Mouse (Mus musculus) lung, postnatal 4 days (tissue): ENCODE results near the gene Dhrs11.
A peak's percentile ranks its signal among the peaks of the same experiment; 100 is the strongest.
"Not testable (repeated sequence)": the region's sequence is repeated elsewhere in the genome, so short reads cannot be mapped to it uniquely, and the experiment has no call there.

Source experiments
- DNase-seq, 2 experiments: peaks; one replicate each; pipeline ENCODE4 v3.0.0; 2021

Dhrs11 gene

GRCm38 (mm10) chr11:84828516-84829399 is at the start of gene Dhrs11:
Gene Dhrs11 (minus strand): TSS chr11:84828994.
- DNase-seq: peak; percentile 96 to 97

DNA sequence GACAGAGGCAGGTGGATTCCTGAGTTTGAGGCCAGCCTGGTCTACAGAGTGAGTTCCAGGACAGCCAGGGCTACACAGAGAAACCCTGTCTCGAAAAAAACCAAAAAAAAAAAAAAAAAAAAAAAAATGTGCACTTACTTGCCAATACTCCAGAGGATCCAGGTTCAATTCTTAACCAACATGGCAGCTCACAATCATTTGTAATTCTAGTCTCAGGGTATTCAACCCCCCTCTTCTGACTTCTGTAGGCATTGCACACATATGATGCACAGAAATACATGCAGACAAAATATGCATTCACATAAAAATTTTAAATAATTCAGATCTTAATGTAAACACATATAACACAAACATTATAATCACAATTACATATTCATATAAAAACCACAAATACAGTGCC is 47.2 kb upstream of the Dhrs11 start:
- DNase-seq: not testable (repeated sequence)

- no peak for DNase-seq
Observed at GRCm38 (mm10) chr11:84873042-84873833, 44.4 kb upstream of the Dhrs11 start.

DNA sequence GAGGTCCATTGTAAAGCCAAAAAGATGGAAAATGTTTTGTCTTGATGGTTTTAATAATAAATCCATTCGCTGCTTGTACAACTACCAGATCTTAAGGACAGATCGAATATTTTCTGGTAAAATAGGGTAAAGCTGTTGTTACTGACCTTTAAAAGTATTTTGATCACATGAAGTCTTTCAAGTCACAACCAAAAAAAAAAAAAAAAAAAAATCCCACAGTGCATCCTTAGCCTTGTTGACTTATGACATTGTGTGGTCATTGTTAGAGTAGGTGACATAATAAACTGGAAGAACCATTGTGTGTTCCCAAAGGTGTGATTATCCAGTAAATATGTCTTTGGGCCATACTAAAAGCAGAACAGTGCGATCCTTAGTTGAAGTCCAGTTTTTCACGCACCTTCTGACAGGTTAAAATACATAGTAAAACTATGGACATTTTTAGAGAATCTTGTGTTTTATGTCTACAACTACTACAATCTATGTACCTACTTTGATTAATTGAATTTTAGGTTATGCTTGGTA is 42.8 kb upstream of the Dhrs11 start:
- DNase-seq: no peak

DNA sequence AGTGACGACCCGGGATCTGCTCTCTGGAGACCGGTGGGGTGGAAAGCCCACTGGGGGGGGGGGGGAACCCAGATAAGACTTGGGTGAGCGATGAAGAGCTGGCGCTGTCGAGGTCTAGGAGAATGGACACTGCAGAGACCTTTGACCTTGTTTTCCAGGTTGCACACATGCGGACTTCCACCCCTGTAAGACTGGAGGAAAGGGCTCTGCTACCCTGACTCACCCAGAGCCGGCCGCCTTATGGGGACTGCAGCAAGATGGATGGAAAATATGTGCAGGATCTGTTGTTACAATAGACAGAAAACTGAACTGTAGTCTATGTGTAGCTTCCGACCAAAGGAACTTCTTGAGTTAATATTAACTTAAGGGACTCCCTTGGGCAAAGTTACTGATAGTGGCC is 42.3 kb upstream of the Dhrs11 start:
- DNase-seq: no peak

DNA sequence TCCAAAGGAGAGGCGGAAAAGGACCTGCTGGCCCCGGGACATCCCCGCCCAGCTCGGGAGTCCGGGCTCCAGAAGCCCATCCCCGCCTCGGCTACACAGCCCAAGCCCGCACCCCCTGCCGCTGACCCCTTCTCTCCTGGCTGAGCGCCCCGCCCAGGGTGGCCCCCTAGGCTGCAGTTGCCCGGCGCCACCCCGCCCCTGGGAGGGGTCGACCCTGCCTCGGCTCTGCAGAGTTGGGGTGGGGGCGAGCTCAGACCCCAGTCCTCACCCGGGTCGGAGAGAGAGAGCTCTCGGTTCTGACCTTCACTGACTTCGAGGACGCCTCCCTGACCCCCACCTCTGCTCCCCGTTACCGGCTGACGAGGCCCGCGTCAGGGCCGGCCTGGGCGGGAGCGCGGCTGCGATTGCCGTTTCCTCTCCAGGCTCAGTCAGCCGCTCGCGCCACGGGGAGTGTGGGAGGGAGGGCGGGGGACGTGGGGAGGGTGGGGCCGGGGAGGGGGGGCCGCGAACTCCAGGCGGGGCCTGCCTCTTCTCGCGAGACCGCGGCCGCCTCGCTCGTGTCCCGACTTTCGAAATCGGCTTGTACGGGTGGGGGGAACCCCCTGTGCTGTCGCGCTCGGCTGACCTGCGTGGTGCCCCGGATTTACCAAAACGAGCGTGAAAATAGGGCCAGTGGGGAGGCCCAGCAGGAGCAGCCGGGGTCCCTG is 41.7 kb upstream of the Dhrs11 start, which contains the start of gene Ggnbp2:
TSS of gene Ggnbp2 (minus strand) at position 481 of the 707 bp plus-strand sequence.
- peak; percentile 94 to 96 for DNase-seq

DNA sequence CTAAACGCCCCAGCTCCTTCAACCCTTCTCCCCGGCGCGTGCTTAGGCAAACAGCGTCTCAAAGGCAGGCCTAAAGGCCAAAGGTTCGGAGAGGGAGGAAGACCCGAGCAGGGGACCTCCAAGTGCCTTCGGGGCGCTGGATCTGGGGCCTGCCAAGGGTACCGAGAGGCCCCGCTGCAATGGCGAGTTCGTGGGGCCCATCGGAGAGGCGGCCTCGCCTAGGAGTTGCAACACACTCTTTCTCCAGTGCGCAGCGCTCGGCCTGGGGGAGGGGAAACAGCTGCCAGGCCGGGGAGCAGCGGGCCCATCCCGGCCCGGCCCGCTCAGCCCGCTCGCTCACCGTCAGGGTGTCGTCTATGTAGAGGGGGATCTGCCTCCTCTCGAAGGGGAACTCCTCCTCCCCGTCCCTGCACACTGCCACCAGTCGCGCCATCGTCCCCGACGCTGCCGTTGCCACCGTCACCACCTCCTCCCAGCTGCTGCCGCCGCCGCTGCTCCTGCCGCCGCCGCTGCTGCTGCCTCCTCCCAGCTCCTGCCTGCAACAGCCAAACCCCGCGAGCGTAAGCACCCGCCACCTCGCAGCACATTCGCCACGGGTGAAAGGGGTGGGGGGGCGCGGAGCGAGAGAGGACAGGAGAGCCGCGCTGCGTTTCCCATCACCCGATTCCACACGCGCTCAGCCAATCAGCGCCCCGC is 40.9 kb upstream of the Dhrs11 start:
- peak; percentile 97 to 98 for DNase-seq

- no peak for DNase-seq
Observed at GRCm38 (mm10) chr11:84868786-84869259, 40.0 kb upstream of the Dhrs11 start.

DNA sequence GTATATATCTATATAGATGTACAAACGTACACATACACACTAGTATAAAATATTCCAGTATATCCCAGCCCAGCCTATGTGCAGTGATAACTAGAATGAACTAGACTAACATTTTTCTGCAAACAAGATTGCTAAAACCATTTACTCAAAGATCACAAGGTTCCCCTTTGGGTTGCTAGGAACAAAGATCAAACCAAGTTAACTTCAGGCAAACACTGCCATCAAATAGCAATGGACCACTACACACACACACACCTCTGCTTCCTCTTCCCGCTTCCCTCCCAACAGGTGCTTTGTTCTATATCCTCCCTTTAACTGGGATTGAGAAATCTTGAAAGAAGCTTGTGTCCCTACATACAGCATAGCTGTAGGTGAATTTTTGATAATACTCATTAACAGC is 38.8 kb upstream of the Dhrs11 start:
- no peak for DNase-seq

DNA sequence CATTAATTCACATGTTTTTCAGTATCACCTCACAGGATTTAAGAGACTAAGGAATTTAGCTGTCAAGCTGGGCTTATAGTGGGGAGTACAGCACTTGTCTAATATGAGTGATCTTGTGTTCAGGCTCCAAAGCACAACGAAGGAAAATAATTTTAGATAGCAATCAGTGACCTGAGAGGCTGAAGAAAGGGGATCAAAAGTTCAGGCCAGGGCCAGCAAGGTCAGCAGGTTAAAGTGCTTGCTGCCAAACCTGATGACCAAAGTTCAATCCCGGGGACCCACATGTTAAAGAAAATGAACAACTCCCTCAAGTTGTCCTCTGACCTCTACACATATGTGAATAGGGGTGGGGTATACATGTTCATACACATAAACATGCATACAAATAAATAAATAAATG is 36.5 kb upstream of the Dhrs11 start:
- DNase-seq: no peak

DNA sequence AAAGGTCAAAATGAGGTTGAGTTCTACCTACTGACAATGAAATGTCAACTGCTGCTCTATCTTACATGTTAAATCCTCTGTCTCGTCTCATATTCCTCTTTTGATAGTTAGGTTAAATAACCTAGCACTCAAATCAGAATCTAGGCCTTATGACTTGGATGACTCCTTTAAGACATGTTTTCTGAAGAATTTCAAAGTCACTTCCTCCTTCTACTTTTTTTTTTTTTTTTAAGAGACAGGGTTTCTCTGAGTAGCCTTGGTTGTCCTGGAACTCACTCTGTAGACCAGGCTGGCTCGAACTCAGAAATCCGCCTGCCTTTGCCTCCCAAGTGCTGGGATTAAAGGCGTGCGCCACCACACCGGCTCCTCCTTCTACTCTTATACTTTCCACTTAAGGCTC is 26.5 kb upstream of the Dhrs11 start:
- DNase-seq: no peak

- no peak for DNase-seq
Observed at GRCm38 (mm10) chr11:84847475-84848090, 18.8 kb upstream of the Dhrs11 start.

- DNase-seq: no peak
Observed at GRCm38 (mm10) chr11:84846741-84847474, 18.1 kb upstream of the Dhrs11 start.

- no peak for DNase-seq
Observed at GRCm38 (mm10) chr11:84839330-84839729, 10.5 kb upstream of the Dhrs11 start.

DNA sequence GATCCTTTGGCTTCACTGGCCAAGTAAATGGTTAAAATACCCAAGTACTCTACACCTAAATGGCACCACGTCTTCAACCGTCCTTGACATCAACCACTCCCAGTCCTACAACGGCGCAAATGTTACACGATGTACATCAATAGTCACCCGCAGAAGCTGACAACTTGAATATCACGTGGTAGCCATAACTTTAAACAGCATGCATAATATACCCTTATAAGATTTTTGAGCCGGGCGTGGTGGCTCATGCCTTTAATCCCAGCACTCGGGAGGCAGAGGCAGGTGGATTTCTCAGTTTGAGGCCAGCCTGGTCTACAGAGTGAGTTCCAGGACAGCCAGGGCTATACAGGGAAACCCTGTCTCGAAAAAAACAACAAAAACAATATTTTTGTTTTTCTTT is 701 bp upstream of the Dhrs11 start:
- DNase-seq: not testable (repeated sequence)

DNA sequence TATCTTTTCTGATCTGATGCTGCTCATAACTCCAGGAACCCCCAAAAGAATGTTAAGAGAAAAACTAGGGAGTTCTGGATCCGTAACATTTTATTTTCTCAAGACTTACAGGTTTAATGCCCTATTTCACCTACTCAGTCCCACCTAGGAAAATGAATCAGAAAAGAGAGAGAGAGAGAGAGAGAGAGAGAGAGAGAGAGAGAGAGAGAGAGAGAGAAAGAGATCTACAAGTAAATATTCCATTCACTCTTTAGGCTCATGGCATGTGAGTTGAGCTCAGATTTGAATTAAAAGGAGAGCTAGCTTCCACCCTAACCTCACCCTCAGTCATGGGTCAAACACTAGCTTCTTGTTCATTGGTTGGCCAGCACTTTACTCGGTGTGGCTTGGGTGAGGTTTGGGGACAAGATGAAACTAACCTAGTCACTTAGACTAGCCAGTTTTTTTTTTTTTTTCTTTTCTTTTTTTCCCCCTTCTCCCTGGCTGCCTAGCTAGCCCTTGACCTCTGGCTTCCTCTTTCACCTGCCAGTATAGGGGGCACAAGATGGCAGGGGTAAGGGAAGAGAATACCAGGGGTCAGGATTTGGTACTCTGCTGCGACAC is 792 bp downstream of the Dhrs11 start:
- no peak for DNase-seq

DNA sequence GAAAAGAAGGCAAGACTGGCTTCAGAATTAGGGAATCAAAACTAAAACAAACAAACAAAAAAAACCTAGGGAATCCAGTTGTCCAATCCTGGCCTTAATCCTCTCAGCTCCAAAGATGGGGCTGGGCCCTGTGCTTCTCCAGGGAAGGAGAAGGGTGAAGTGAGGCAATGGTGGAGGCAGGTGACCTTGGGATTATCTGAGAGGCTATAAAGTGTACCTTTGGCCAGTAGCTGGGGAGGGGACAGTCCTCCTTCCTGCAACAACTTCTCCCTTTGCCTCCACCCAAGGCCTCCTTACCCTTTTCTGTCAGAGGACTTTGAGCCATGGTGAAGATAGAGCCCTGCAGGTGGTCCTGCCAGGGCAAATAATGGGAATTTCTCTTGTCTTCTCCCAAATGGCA is 1.3 kb downstream of the Dhrs11 start:
- no peak for DNase-seq

GRCm38 (mm10) chr11:84826185-84826584 is 2.6 kb downstream of the Dhrs11 start:
- peak in 1 of 2 experiments; percentile 55 for DNase-seq

DNA sequence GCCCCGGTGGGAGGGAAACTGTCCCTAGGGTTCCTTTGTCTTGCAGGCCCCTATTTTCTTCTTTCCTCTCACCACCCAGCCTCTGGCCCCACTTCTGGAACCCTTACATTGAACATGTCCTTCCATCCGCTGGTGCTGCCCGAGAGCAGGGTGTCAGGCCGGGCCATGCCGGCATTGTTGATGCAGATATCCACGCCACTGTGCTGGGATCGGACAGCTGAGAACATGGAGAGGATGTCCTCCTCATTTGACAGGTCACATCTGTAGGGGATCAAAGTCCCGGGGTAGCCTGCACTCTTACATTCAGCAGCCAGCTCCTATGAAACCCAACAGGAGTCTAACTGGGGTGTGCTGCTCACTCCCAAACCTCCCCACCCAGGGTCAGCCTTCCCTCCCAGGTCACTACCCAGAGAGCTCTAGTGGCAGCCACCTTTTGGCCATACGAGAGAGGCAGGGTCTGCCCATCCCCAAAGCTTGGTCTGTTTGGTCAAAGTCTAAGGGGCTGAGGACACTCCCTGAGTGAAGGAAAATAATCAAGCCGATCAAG is 3.5 kb downstream of the Dhrs11 start:
- no peak for DNase-seq

GRCm38 (mm10) chr11:84823484-84823897 is 5.3 kb downstream of the Dhrs11 start:
- DNase-seq: no peak
